Mouse (Mus musculus) neural tube, embryonic 11.5 days (tissue): ENCODE data around the gene Eif2b3. TPM values are rescaled to one million over a fixed set of nuclear protein-coding genes. Genes with fewer than 3 reads are reported as not detected.

ENCODE experiments used
- ATAC-seq: fragments of 200-750 bp; cut with Nextera tagmentation; 2 replicates; pipeline ENCODE4 v1.8.0; 2017; ENCODE audit warnings: moderate number of reproducible peaks, mild to moderate bottlenecking, moderate TSS enrichment, moderate library complexity; ENCODE audit not compliant: insufficient read depth, low FRiP score, low TSS enrichment
- DNase-seq: peaks from one replicate; pipeline ENCODE4 v3.0.0-alpha.2; 2015; ENCODE audit warnings: low spot score
- H3K27ac ChIP-seq: fragments of 300-500 bp; sonication (generic); 2 replicates; pipeline ENCODE4 v1.5.1; 2014; ENCODE audit warnings: low read depth, mild to moderate bottlenecking, low read length
- H3K27me3 ChIP-seq: fragments of 300-500 bp; sonication (generic); 2 replicates; pipeline ENCODE4 v1.6.1; 2014; ENCODE audit warnings: mild to moderate bottlenecking, low read length, mixed read lengths; ENCODE audit not compliant: control insufficient read depth, insufficient read depth
- H3K36me3 ChIP-seq: fragments of 300-500 bp; sonication (generic); 2 replicates; pipeline ENCODE4 v1.6.1; 2014; ENCODE audit warnings: mild to moderate bottlenecking, low read length, moderate library complexity, mixed read lengths; ENCODE audit not compliant: control insufficient read depth, insufficient read depth
- H3K4me1 ChIP-seq: fragments of 300-500 bp; sonication (generic); 2 replicates; pipeline ENCODE4 v1.6.1; 2014; ENCODE audit warnings: low read length, mixed read lengths; ENCODE audit not compliant: control insufficient read depth, insufficient read depth
- H3K4me2 ChIP-seq: fragments of 300-500 bp; sonication (generic); 2 replicates; pipeline ENCODE4 v1.6.1; 2014; ENCODE audit warnings: low read depth, mild to moderate bottlenecking, moderate library complexity
- H3K4me3 ChIP-seq: fragments of 300-500 bp; sonication (generic); 2 replicates; pipeline ENCODE4 v1.5.1; 2014; ENCODE audit warnings: low read depth, low read length
- H3K9ac ChIP-seq: fragments of 300-500 bp; sonication (generic); 2 replicates; pipeline ENCODE4 v1.6.1; 2014; ENCODE audit warnings: mild to moderate bottlenecking, low read length
- H3K9me3 ChIP-seq: fragments of 300-500 bp; sonication (generic); 2 replicates; pipeline ENCODE4 v1.6.1; 2016; ENCODE audit warnings: low read length; ENCODE audit not compliant: control insufficient read depth
- WGBS: fragments of 180-500 bp; shearing (Covaris S2); extraction: QIAGEN DNeasy Blood & Tissue Kit; methylation state at CpG from one replicate; pipeline ENCODE4 v1.1.7; 2014; 5-methylcytosine and 5-hydroxymethylcytosine counted together
- polyA plus RNA-seq: library from polyadenylated mRNA; unstranded; fragments of >200 nt; fragmentation: Nextera tagmentation; extraction: Ambion mirVana; gene quantifications from 2 replicates; pipeline ENCODE4 v1.2.1, GENCODE M21; 2014

Eif2b3 gene
- polyA plus RNA-seq, 1 experiment from 2014 or later: 48.1 TPM

DNA sequence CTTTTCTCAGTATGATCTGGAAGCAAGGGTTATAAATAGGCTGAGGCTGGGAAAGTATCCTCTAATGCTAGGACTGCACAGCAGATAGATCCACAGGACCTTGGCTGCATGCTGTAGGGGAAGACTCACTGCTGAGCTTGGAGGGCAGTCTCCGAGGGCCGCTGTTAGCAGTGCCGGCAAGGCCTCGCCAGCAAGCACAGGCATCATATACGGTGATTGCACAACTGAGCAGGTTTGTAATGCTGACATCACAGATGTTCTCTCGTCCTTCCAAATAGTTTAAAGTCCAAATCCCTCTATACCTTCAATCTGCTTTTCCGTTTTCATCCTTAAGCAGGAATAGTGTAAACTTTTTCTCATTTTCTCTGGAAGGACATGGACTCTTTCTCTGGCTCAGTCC, 48.8 kb downstream of the Eif2b3 start:
- DNase-seq (no peak), ATAC-seq (no peak)
- H3K27me3 ChIP-seq: no peaks in the 10 kb centered on the region
- no peak overlapping the region for H3K4me2 ChIP-seq
- no peaks in the 10 kb centered on the region for H3K4me1 ChIP-seq
- no peak overlapping the region for H3K9ac ChIP-seq
- H3K36me3 ChIP-seq: peaks cover 9% of the 10 kb centered on the region
- WGBS: 93% methylated on average over 7 of the region's 7 CpGs
- H3K9me3 ChIP-seq: no peaks in the 10 kb centered on the region
- no peak overlapping the region for H3K4me3 ChIP-seq
- H3K27ac ChIP-seq: no peak overlapping the region

DNA sequence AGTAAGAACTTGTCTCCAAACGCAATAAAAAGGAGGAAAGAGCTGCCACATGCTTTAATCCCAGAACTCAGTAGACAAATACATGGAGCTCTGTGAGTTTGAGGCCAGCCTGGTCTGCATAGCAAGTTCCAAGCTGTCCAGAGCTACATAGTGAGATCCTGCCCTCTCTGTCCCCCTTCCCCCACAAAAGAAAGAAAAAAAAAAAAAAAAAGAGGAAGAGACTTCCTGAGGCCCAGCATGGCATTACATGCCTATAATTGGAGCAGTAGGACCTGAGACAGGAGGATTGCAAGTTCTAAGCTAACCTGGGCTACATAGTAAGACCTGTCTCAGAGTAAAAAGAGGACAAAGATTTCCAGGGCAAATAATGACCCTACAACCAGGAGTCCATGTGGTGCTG, 50.4 kb downstream of the Eif2b3 start:
- H3K9ac ChIP-seq: no peak overlapping the region
- ATAC-seq (no peak), DNase-seq (no peak)
- H3K27ac ChIP-seq: no peak overlapping the region
- H3K4me3 ChIP-seq: no peak overlapping the region
- no peaks in the 10 kb centered on the region for H3K4me1 ChIP-seq
- WGBS: 96% methylated on average over 1 of the region's 1 CpGs
- no peaks in the 10 kb centered on the region for H3K9me3 ChIP-seq
- no peaks in the 10 kb centered on the region for H3K27me3 ChIP-seq
- peaks cover 11% of the 10 kb centered on the region for H3K36me3 ChIP-seq
- no peak overlapping the region for H3K4me2 ChIP-seq

DNA sequence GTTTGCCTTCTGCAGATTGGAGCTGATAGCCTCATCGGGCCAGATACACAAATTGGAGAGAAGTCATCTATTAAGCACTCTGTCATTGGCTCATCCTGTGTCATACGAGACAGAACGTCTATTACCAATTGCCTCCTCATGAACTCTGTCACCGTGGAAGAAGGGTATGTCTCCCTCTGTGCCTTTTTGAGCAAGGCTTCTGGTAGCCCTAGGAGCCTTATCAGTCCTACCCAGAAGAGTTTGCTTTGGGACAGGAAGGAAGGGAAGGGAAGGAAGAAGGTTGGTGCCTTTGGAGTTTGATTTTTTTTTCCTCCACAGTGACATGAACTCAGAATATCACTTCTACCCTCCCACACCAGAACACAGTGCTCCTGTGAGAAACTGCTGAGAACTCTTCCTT, 51.4 kb downstream of the Eif2b3 start:
- Histone ChIP-seq H3K4me3 (no peak overlapping the region), H3K27ac (no peak overlapping the region), H3K4me1 (no peaks in the 10 kb centered on the region), H3K9me3 (no peaks in the 10 kb centered on the region), H3K36me3 (peaks cover 11% of the 10 kb centered on the region), H3K9ac (no peak overlapping the region), H3K4me2 (no peak overlapping the region), H3K27me3 (no peaks in the 10 kb centered on the region)
- ATAC-seq: no peak
- WGBS: 90% methylated on average over 4 of the region's 4 CpGs
- DNase-seq: no peak

DNA sequence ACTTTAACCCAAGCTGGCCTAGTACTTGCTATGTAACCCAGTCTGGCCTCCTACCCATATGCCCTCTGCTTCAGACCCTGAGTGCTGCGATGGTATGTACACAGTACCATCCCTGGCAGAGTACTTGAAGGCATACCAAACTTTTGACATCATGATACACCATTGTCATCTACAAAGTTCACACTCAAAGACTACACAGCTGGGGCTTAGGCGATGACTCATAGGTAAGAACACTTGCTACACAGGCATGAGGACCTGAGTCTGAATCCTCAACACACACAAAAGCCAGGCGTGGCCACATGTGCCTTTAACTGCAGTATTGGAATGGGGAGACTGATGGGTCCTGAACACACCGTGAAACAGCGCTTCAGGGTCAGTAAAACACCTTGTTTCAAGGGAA, 52.0 kb downstream of the Eif2b3 start:
- no peak overlapping the region for H3K4me2 ChIP-seq
- H3K27ac ChIP-seq: no peak overlapping the region
- H3K9ac ChIP-seq: no peak overlapping the region
- no peaks in the 10 kb centered on the region for H3K27me3 ChIP-seq
- WGBS: 97% methylated on average over 5 of the region's 5 CpGs
- peaks cover 11% of the 10 kb centered on the region for H3K36me3 ChIP-seq
- ATAC-seq (no peak), DNase-seq (no peak)
- no peak overlapping the region for H3K4me3 ChIP-seq
- H3K4me1 ChIP-seq: no peaks in the 10 kb centered on the region
- H3K9me3 ChIP-seq: no peaks in the 10 kb centered on the region

DNA sequence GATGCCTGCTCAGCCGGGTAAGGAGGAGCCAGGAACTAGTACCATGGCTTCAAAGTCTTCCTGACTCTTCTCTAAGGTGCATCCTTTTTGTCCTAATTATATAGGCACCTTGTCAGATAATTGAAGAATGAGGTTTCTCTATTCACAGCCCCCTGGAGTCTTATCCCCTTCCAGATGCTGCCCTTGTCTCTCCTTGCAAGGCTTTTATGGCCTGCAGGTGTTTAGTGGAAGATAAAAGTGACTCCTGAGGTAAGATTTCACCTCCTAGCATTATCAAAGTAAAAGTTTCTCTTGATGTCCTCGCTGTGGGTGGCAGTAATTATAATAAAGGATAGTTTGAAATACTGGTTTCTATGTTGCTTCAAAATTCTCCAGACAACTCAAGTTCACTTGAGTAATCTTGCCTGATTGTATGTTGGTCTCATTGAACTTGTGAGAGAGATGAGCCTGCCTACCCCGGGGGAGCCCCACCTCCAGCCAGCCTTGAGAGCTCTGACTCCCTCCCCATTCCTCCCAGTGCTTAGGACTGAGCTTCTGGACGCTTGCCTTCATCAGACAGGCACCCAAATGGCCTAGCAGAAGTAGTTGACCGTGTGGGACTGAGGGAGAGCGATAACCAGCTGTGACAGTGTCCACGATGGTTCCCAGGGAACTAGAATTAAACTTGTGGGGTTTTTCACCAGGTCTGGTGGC, 68.9 kb downstream of the Eif2b3 start:
- ATAC-seq: no peak
- Histone ChIP-seq H3K9me3 (no peaks in the 10 kb centered on the region), H3K4me2 (no peak overlapping the region), H3K4me1 (no peaks in the 10 kb centered on the region), H3K9ac (no peak overlapping the region), H3K27ac (no peak overlapping the region), H3K27me3 (no peaks in the 10 kb centered on the region), H3K36me3 (no peaks in the 10 kb centered on the region; the same call in 1 of the 2 replicates), H3K4me3 (no peak overlapping the region)
- WGBS: 68% methylated on average over 7 of the region's 7 CpGs
- no peak for DNase-seq

DNA sequence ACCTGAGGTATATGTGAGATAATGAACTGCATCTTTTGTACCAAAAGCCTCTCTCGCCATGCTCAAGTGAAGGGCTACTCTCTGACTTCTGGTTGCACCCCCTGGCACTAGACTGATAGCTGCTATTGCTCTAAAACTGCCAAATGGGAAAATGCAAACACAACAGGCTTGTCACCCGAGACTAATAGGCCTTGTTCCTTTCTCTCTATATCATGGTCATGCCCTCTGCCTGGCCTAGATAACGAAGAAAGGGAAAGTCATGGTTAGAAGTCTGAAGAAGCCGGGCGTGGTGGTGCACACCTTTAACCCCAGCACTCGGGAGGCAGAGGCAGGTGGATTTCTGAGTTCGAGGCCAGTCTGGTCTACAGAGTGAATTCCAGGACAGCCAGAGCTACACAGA, 71.4 kb downstream of the Eif2b3 start:
- DNase-seq: no peak
- H3K27me3 ChIP-seq: 0 out of 2 replicates have a peak, but pooled peaks cover 6% of the 10 kb centered on the region
- no peak overlapping the region for H3K4me2 ChIP-seq
- WGBS: 75% methylated on average over 7 of the region's 7 CpGs
- H3K9ac ChIP-seq: no peak overlapping the region
- H3K9me3 ChIP-seq: no peaks in the 10 kb centered on the region
- H3K4me3 ChIP-seq: no peak overlapping the region
- no peaks in the 10 kb centered on the region for H3K4me1 ChIP-seq
- no peak overlapping the region for H3K27ac ChIP-seq
- H3K36me3 ChIP-seq: no peaks in the 10 kb centered on the region
- ATAC-seq: no peak

DNA sequence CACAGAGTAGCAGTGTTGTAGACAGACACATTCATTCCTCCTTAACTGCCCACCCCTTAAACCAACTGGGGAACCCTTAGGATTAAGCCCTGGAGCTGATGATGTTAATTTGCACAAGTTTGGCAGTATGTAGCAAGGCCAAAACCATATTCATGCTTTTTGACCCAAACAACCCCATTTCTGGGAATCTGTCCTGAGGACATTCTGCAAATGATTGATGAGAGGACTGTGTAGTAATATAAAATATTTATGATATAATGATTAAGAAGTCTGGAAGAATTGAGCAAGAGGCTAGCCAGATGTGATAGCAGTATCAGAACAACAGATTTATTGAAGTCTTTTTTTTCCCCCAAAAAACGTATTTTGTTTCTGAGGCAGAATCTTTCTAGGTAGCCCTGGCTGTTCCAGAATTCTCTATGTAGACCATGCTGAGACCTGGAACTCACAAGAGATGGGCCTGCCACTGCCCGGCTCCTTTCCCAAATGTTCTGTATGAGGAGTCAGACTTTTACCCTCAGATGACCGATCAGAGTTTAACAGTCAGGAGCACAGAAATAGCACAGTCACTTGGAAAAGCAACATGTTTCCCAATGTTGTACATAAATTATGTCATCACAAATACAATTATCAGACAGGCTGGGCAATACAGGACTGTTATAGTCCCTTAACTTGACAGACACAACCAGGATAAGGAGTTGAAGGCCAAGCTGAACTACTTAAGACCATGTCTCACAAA, 75.6 kb downstream of the Eif2b3 start:
- H3K27ac ChIP-seq: no peak overlapping the region
- DNase-seq: no peak
- H3K36me3 ChIP-seq: no peaks in the 10 kb centered on the region
- H3K9me3 ChIP-seq: no peaks in the 10 kb centered on the region
- H3K4me1 ChIP-seq: peaks cover 8% of the 10 kb centered on the region
- no peak overlapping the region for H3K9ac ChIP-seq
- ATAC-seq: no peak
- H3K4me3 ChIP-seq: no peak overlapping the region
- H3K4me2 ChIP-seq: no peak overlapping the region
- H3K27me3 ChIP-seq: 0 out of 2 replicates have a peak, but pooled peaks cover 8% of the 10 kb centered on the region
- WGBS: 81% methylated on average over 3 of the region's 3 CpGs

DNA sequence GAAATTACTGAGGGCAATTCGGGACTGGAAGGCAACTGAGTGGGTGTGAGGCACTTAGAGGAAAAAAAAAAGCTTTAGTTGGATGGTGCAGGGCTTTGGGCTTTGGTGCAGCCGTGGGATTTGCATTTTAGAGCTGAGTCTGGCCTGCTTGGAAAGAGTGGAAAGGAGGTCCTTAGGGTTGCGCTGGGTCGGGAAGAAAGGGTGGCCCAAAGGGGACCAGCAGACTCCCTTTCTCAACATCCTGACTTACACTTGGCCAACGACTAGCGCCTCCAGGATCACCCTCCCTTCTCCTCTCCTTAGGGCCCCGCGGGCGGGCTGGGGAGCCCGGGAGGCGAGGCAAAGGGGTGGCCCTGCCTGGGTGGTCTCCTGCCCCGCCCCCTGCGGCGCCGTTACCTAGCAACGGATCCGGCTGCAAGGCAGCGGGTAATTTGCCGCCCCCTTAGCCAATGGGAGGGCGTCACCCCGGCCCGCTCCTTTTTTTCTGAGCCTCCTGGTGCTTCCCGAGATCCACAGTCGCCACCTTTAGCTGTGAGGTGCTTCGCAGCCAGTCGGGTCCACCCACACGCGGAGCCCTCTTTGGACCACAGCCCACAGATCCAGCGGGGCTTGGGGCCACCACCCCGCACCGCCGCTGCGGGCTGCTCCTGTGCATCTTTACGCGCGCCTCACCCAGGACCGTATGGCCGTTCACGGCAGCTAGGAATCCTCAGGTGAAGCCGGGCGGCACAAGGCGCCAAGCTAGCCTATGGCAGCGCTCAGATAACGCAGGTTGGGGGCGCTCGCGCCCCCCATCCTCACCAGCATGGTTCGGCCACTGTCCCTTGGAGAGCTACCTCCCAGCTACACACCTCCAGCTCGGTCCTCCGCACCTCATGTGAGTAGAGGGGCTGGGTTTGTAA, 76.6 kb downstream of the Eif2b3 start, which contains the start of gene Ptch2:
TSS of gene Ptch2 (plus strand) at position 525 of the 902 bp plus-strand sequence.
- Histone ChIP-seq H3K36me3 (no peaks in the 10 kb centered on the region), H3K27ac (no peak within 1 kb of the TSS), H3K4me2 (peak within 1 kb of the TSS; percentile 83), H3K9me3 (no peaks in the 10 kb centered on the region), H3K27me3 (0 out of 2 replicates have a peak, but pooled peaks cover 8% of the 10 kb centered on the region), H3K4me3 (peak within 1 kb of the TSS; percentile 53), H3K4me1 (peaks cover 8% of the 10 kb centered on the region), H3K9ac (peak within 1 kb of the TSS; percentile 53)
- under 1% methylated on average over 49 of the region's 50 CpGs for WGBS
- DNase-seq: peak; percentile 88
- peak; percentile 85 for ATAC-seq
